Mouse (Mus musculus) cortical plate, adult 2 months (tissue): Measurements from ENCODE around the gene Pigx.

Experiments
- CTCF ChIP-seq: fragments of 200-500 bp; IDR thresholded peaks from 2 replicates; pipeline ENCODE4 v1.5.1; 2011; ENCODE audit warnings: mild to moderate bottlenecking, control low read depth, low read length; ENCODE audit not compliant: insufficient read depth; ENCODE audit errors: extremely low read depth
- POLR2A ChIP-seq: fragments of 200-500 bp; IDR thresholded peaks from 2 replicates; pipeline ENCODE4 v1.6.1; 2011; ENCODE audit warnings: mild to moderate bottlenecking, low read length, control low read depth; ENCODE audit not compliant: insufficient read depth; ENCODE audit errors: extremely low read depth

GRCm38 (mm10) chr16:32133148-32133547 is 33.6 kb upstream of the Pigx start:
- TF ChIP-seq CTCF (no peak), POLR2A (no peak)
